In genomic region chr6:94256982-94257830, GRCm38 (mm10) we compare ENCODE assay signal across 16 mouse cellular contexts. TPM values are rescaled to one million over a fixed set of nuclear protein-coding genes. Genes with fewer than 3 reads are reported as not detected.
DNase-seq lines count a peak whose midpoint lies in the region; ATAC-seq and TF ChIP-seq lines count a peak whose summit lies in the region.
"Had no signal": no experiment of that assay in that cellular context is flagged by ENCODE, and none has a peak within 500 bp of the region (broad histone marks: within the 10 kb centered on the region; RNA-seq: fewer than 3 reads in every experiment).

No protein-coding gene starts in this region.

- no peaks in the 10 kb centered on the region for H3K9me3 ChIP-seq in lung, embryonic 14.5 days (ENCODE audit: low read depth, low read length)
- H3K9me3 ChIP-seq in stomach, embryonic 14.5 days (ENCODE audit: control insufficient read depth, low read depth, low read length): no peaks in the 10 kb centered on the region
- no peaks in the 10 kb centered on the region for H3K9me3 ChIP-seq in midbrain, embryonic 14.5 days (ENCODE audit: control insufficient read depth, low read length)
- H3K9me3 ChIP-seq: forebrain, embryonic 12.5 days; heart, embryonic 12.5 days; hindbrain, embryonic 15.5 days; neural tube, embryonic 15.5 days had no signal

- ATAC-seq in lung, embryonic 14.5 days (ENCODE audit: insufficient read depth): no peak
- no peak; the same call in 1 of the 2 replicates for ATAC-seq in stomach, embryonic 14.5 days (ENCODE audit: insufficient number of reproducible peaks, insufficient read depth, low FRiP score, low read depth)
- ATAC-seq in midbrain, embryonic 14.5 days (ENCODE audit: low FRiP score, low TSS enrichment): no peak

- DNase-seq in lung, embryonic 14.5 days: no peak
- DNase-seq in lung, postnatal 36 days: no peak
- peak; percentile 17 to 68 for DNase-seq in kidney, postnatal 36 days
- no peak for DNase-seq in left cerebral cortex, postnatal 25 days (ENCODE audit: low spot score in 2 of 2)
- no peak for DNase-seq in midbrain, embryonic 14.5 days
- no peak for DNase-seq in cerebellum, postnatal 25 days
- DNase-seq: adrenal gland, adult 8-10 months; gastrocnemius, postnatal 25 days; lung, postnatal 14 days; right cerebral cortex, adult 18-20 months had no signal

- intact Hi-C loops in left cerebral cortex, postnatal 25 days (cut with DNase I): no loop called here

- no peak overlapping the region for H3K9ac ChIP-seq in lung, embryonic 14.5 days
- H3K9ac ChIP-seq in stomach, embryonic 14.5 days (replicated peaks; ENCODE audit: low read depth, low read length): no peak overlapping the region
- no peak overlapping the region for H3K9ac ChIP-seq in midbrain, embryonic 14.5 days (replicated peaks; ENCODE audit: low read length)
- H3K9ac ChIP-seq: forebrain, embryonic 12.5 days; heart, embryonic 12.5 days; hindbrain, embryonic 15.5 days; neural tube, embryonic 15.5 days had no signal

- no peak overlapping the region for H3K4me3 ChIP-seq in lung, embryonic 14.5 days (ENCODE audit: low read depth, low read length)
- H3K4me3 ChIP-seq in embryonic fibroblast, embryonic 13.5 days (ENCODE audit: insufficient read depth, low read length): no peak overlapping the region
- no peak overlapping the region for H3K4me3 ChIP-seq in stomach, embryonic 14.5 days (ENCODE audit: low read depth, low read length)
- H3K4me3 ChIP-seq in midbrain, embryonic 14.5 days (replicated peaks; ENCODE audit: low read depth, low read length): no peak overlapping the region
- H3K4me3 ChIP-seq: forebrain, embryonic 12.5 days; heart, embryonic 12.5 days; hindbrain, embryonic 15.5 days; neural tube, embryonic 15.5 days had no signal

- no peak for TF ChIP-seq POLR2A in embryonic fibroblast, embryonic 13.5 days (IDR thresholded peaks at IDR 0.05; ENCODE audit: low read depth, low read length)

- TF ChIP-seq CTCF in lung, embryonic 14.5 days (IDR thresholded peaks at IDR 0.05; ENCODE audit: low read depth): no peak
- TF ChIP-seq CTCF in embryonic fibroblast, embryonic 13.5 days (IDR thresholded peaks at IDR 0.05; ENCODE audit: borderline replicate concordance, insufficient read depth, low read length): no peak

- H3K4me2 ChIP-seq in lung, embryonic 14.5 days: no peak overlapping the region
- H3K4me2 ChIP-seq in stomach, embryonic 14.5 days (replicated peaks; ENCODE audit: low read depth, low read length): no peak overlapping the region
- no peak overlapping the region for H3K4me2 ChIP-seq in midbrain, embryonic 14.5 days (ENCODE audit: low read length)
- H3K4me2 ChIP-seq: forebrain, embryonic 12.5 days; heart, embryonic 12.5 days; hindbrain, embryonic 15.5 days; neural tube, embryonic 15.5 days had no signal

- peaks cover 20% of the 10 kb centered on the region for H3K4me1 ChIP-seq in lung, embryonic 14.5 days (ENCODE audit: insufficient read depth)
- H3K4me1 ChIP-seq in embryonic fibroblast, embryonic 13.5 days (ENCODE audit: control insufficient read depth, insufficient read depth, low read length): 0 out of 2 replicates have a peak, but pooled peaks cover 6% of the 10 kb centered on the region
- H3K4me1 ChIP-seq in stomach, embryonic 14.5 days (ENCODE audit: control insufficient read depth, insufficient read depth, low read length): peaks cover 17% of the 10 kb centered on the region; the same call in 1 of the 2 replicates
- 0 out of 2 replicates have a peak, but pooled peaks cover 4% of the 10 kb centered on the region for H3K4me1 ChIP-seq in midbrain, embryonic 14.5 days (ENCODE audit: control insufficient read depth, insufficient read depth, low read length)

- H3K27ac ChIP-seq in lung, embryonic 14.5 days (ENCODE audit: low read depth): peak overlapping the region; percentile 44; the same call in 1 of the 2 replicates
- peak overlapping the region; percentile 6 for H3K27ac ChIP-seq in embryonic fibroblast, embryonic 13.5 days (ENCODE audit: insufficient read depth, low read length)
- peak overlapping the region; percentile 66; the same call in 1 of the 2 replicates for H3K27ac ChIP-seq in stomach, embryonic 14.5 days (ENCODE audit: low read length)
- no peak overlapping the region for H3K27ac ChIP-seq in midbrain, embryonic 14.5 days (replicated peaks; ENCODE audit: low read depth, low read length)
- H3K27ac ChIP-seq: forebrain, embryonic 12.5 days; hindbrain, embryonic 15.5 days; neural tube, embryonic 15.5 days had no signal

- 57% methylated on average over 12 of the region's 12 CpGs for WGBS in lung, embryonic 14.5 days
- WGBS in stomach, embryonic 14.5 days: 36% methylated on average over 12 of the region's 12 CpGs
- WGBS in midbrain, embryonic 14.5 days: 86% methylated on average over 12 of the region's 12 CpGs

- no peaks in the 10 kb centered on the region for H3K27me3 ChIP-seq in lung, embryonic 14.5 days (ENCODE audit: insufficient read depth, low read length)
- no peaks in the 10 kb centered on the region for H3K27me3 ChIP-seq in stomach, embryonic 14.5 days (ENCODE audit: control insufficient read depth, insufficient read depth, low read length)
- no peaks in the 10 kb centered on the region for H3K27me3 ChIP-seq in midbrain, embryonic 14.5 days (ENCODE audit: control insufficient read depth, insufficient read depth, low read length)
- H3K27me3 ChIP-seq: forebrain, embryonic 12.5 days; heart, embryonic 12.5 days; hindbrain, embryonic 15.5 days; neural tube, embryonic 15.5 days had no signal

- no peaks in the 10 kb centered on the region for H3K36me3 ChIP-seq in lung, embryonic 14.5 days (ENCODE audit: insufficient read depth)
- no peaks in the 10 kb centered on the region for H3K36me3 ChIP-seq in stomach, embryonic 14.5 days (ENCODE audit: control insufficient read depth, insufficient read depth, low read length)
- no peaks in the 10 kb centered on the region for H3K36me3 ChIP-seq in midbrain, embryonic 14.5 days (ENCODE audit: control insufficient read depth, insufficient read depth, low read length)
- H3K36me3 ChIP-seq: forebrain, embryonic 12.5 days; heart, embryonic 12.5 days; hindbrain, embryonic 15.5 days; neural tube, embryonic 15.5 days had no signal

RNA-seq across cellular contexts. Expression of gene Magi1, which starts 26.5 kb away (rescaled TPM):
- 8.1 and 10.1 TPM in 2 replicates for polyA plus RNA-seq in lung, embryonic 14.5 days (2014; fragmentation: Nextera tagmentation; extraction: Ambion mirVana)
- 15.0 and 16.3 TPM in 2 replicates for polyA plus RNA-seq in embryonic fibroblast, embryonic 13.5 days (2011; ENCODE audit: insufficient read length, low read depth, missing spikeins)
- polyA plus RNA-seq in stomach, embryonic 14.5 days (2014; fragmentation: Nextera tagmentation; extraction: Ambion mirVana): 12.4 and 15.0 TPM in 2 replicates
- total RNA-seq in left cerebral cortex, postnatal 25 days (2021): 10 to 100 TPM; 86.5 to 88.3 TPM
- 34.9 and 41.8 TPM in 2 replicates for polyA plus RNA-seq in midbrain, embryonic 14.5 days (2014; fragmentation: Nextera tagmentation; extraction: Ambion mirVana)

Comparison
In these comparisons a context has a peak if more than half of its experiments do, and no peak if none do; other contexts are left out.
1. DNase-seq: peak in kidney, postnatal 36 days (2 of 2); none in lung, embryonic 14.5 days (single experiment), lung, postnatal 36 days (single experiment), left cerebral cortex, postnatal 25 days (0 of 2), midbrain, embryonic 14.5 days (single experiment) and cerebellum, postnatal 25 days (0 of 2).